Mouse (Mus musculus) midbrain, postnatal 0 days (tissue): ENCODE measurements around the gene Bud23. TPM values are rescaled to one million over a fixed set of nuclear protein-coding genes. Genes with fewer than 3 reads are reported as not detected.

ENCODE experiments used
- ATAC-seq: fragments of 200-750 bp; cut with Nextera tagmentation; 2 replicates; pipeline ENCODE4 v1.8.0; 2017; ENCODE audit warnings: moderate number of reproducible peaks, mild to moderate bottlenecking, moderate TSS enrichment, moderate library complexity; ENCODE audit not compliant: low FRiP score
- DNase-seq: peaks from one replicate; pipeline ENCODE4 v3.0.0-alpha.2; 2015; ENCODE audit warnings: low spot score
- H3K27ac ChIP-seq: fragments of 300-500 bp; sonication (generic); 2 replicates; pipeline ENCODE4 v1.5.1; 2014; ENCODE audit warnings: low read depth, mild to moderate bottlenecking, low read length, mixed read lengths
- H3K27me3 ChIP-seq: fragments of 300-500 bp; sonication (generic); 2 replicates; pipeline ENCODE4 v1.6.1; 2014; ENCODE audit warnings: low read length, control low read depth, mixed read lengths; ENCODE audit not compliant: insufficient read depth
- H3K36me3 ChIP-seq: fragments of 300-500 bp; sonication (generic); 2 replicates; pipeline ENCODE4 v1.6.1; 2014; ENCODE audit warnings: low read length, control low read depth, mixed read lengths; ENCODE audit not compliant: insufficient read depth
- H3K4me1 ChIP-seq: fragments of 300-500 bp; sonication (generic); 2 replicates; pipeline ENCODE4 v1.6.1; 2014; ENCODE audit warnings: mild to moderate bottlenecking, control low read depth, antibody characterized with exemption, low read length, mixed read lengths; ENCODE audit not compliant: insufficient read depth
- H3K4me2 ChIP-seq: fragments of 300-500 bp; sonication (generic); 2 replicates; pipeline ENCODE4 v1.6.1; 2014; ENCODE audit warnings: low read depth, mild to moderate bottlenecking, low read length, mixed read lengths; ENCODE audit not compliant: poor library complexity, severe bottlenecking
- H3K4me3 ChIP-seq: fragments of 300-500 bp; sonication (generic); 2 replicates; pipeline ENCODE4 v1.5.1; 2014; ENCODE audit warnings: low read depth, mild to moderate bottlenecking, low read length, moderate library complexity
- H3K9ac ChIP-seq: fragments of 300-500 bp; sonication (generic); replicated peaks from 2 replicates; pipeline ENCODE4 v1.6.1; 2014; ENCODE audit warnings: mild to moderate bottlenecking, low read length, moderate library complexity, mixed read lengths; ENCODE audit not compliant: poor library complexity, severe bottlenecking
- H3K9me3 ChIP-seq: fragments of 300-500 bp; sonication (generic); 2 replicates; pipeline ENCODE4 v1.6.1; 2016; ENCODE audit warnings: low read length, control low read depth
- CTCF ChIP-seq: IDR thresholded peaks from 2 replicates; pipeline ENCODE4 v1.5.1; 2016; ENCODE audit warnings: antibody characterized with exemption, mild to moderate bottlenecking
- WGBS: fragments of 180-500 bp; shearing (Covaris S2); extraction: QIAGEN DNeasy Blood & Tissue Kit; methylation state at CpG from one replicate; pipeline ENCODE4 v1.1.7; 2014; 5-methylcytosine and 5-hydroxymethylcytosine counted together
- polyA plus RNA-seq: library from polyadenylated mRNA; unstranded; fragments of >200 nt; fragmentation: Nextera tagmentation; extraction: Ambion mirVana; gene quantifications from 2 replicates; pipeline ENCODE4 v1.2.1, GENCODE M21; 2015
- total RNA-seq: library from RNA; depleted of rRNA; stranded (reverse); fragments of >200 nt; gene quantifications from 2 replicates; pipeline ENCODE4 v1.2.3, GENCODE M21; 2014

The Bud23 gene
- total and polyA plus RNA-seq, 2 experiments from 2014 or later, result 48.3 to 63.6 TPM

GRCm38 (mm10) chr5:135021814-135022213 is 42.9 kb downstream of the Bud23 start:
- H3K27ac ChIP-seq, result no peak overlapping the region
- no peak for TF ChIP-seq CTCF
- H3K9me3 ChIP-seq, result no peaks in the 10 kb centered on the region
- H3K4me1 ChIP-seq, result peaks cover 18% of the 10 kb centered on the region; the same call in 1 of the 2 replicates
- no peaks in the 10 kb centered on the region for H3K27me3 ChIP-seq
- H3K36me3 ChIP-seq, result no peaks in the 10 kb centered on the region
- ATAC-seq, result peak; percentile 57; the same call in 1 of the 2 replicates
- 57% methylated on average over 6 of the region's 6 CpGs for WGBS
- DNase-seq, result peak; percentile 95
- H3K9ac ChIP-seq, result no peak overlapping the region
- H3K4me3 ChIP-seq, result no peak overlapping the region
- H3K4me2 ChIP-seq, result no peak overlapping the region

DNA sequence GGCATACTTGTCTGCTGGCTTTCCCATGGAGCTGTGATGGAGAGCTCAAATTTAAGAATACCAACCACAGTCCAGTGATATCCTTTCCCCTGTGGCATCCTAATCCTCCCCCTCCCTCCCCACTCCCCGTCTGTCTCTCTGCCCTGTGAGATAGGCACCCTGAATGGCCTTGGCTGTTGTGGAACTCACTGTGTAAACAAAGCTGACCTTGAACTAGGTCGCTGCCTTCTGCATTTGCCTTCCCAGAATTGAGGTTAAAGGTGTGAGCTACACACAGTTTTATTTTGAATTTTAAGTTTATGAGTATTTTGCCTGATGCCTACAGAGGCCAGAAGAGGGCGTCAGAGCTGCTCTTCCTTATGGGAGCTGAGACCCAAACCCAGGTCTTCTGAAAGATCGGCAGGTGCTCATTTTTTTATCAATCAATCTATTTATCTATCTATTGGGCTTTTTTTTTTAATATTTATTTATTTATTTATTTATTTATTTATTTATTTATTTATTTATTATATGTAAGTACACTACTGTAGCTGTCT is 48.5 kb downstream of the Bud23 start:
- TF ChIP-seq CTCF, result peak; percentile 44
- H3K4me3 ChIP-seq, result no peak overlapping the region
- H3K9me3 ChIP-seq, result no peaks in the 10 kb centered on the region
- no peak overlapping the region for H3K27ac ChIP-seq
- H3K4me2 ChIP-seq, result no peak overlapping the region
- ATAC-seq (no peak), DNase-seq (no peak)
- no peak overlapping the region for H3K9ac ChIP-seq
- no peaks in the 10 kb centered on the region for H3K27me3 ChIP-seq
- 51% methylated on average over 4 of the region's 4 CpGs for WGBS
- peaks cover 3% of the 10 kb centered on the region; the same call in 1 of the 2 replicates for H3K4me1 ChIP-seq
- H3K36me3 ChIP-seq, result peaks cover 2% of the 10 kb centered on the region; the same call in 1 of the 2 replicates

- ATAC-seq, result no peak
- WGBS, result 18% methylated on average over 6 of the region's 7 CpGs
- H3K9ac ChIP-seq, result no peak overlapping the region
Observed at GRCm38 (mm10) chr5:135015497-135015896, 49.3 kb downstream of the Bud23 start.

DNA sequence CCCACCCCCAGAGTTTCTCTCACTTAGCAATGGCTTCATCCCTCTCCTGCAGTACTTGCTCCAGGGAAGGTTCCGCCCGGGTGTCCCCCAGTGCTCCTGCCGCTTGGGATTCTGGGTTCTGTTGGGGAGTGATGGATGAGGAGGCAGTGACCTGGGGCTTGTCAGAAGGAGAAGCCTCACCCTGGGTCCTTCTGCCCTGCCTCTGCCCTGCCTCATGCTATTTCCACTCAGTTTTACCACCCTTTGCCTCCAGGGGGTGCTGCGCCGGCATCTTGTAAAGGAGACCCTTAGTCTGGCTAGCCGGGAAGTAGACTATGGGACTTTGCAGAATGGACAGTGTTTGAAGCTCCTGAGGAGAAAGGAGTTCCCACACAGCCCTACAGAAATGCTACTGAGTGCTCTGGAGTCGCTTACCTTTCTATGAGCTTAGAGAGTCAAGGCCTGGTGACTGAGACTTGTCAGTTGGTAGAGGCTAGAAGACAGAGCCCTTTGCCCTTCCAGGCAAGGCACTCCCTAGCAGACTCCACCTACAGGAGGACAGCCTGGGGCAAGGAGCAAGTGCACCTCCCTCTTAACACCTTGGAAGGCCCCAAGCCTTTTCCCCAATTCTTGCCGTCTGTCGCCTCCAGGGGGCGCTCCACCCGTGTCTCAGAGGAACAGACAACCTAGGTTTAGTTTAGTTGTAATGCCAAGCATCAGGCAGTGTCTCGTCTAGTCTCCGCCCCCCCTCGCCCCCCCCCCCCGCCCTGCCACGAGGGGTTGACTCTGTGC is 51.9 kb downstream of the Bud23 start:
- no peak overlapping the region for H3K4me3 ChIP-seq
- ATAC-seq (no peak), DNase-seq (peak; percentile 75)
- peaks cover 2% of the 10 kb centered on the region; the same call in 1 of the 2 replicates for H3K36me3 ChIP-seq
- H3K9ac ChIP-seq, result 0 out of 2 replicates have a peak overlapping the region, but pooled peaks have one; percentile 24
- 10% methylated on average over 15 of the region's 16 CpGs for WGBS
- no peak overlapping the region for H3K27ac ChIP-seq
- no peaks in the 10 kb centered on the region for H3K9me3 ChIP-seq
- H3K4me2 ChIP-seq, result peak overlapping the region; percentile 28
- peaks cover 9% of the 10 kb centered on the region; the same call in 1 of the 2 replicates for H3K4me1 ChIP-seq
- TF ChIP-seq CTCF, result peak; percentile 70
- H3K27me3 ChIP-seq, result no peaks in the 10 kb centered on the region

More at GRCm38 (mm10) chr5:135015497-135015896, 49.3 kb downstream of the Bud23 start:
- Histone ChIP-seq H3K36me3 (peaks cover 2% of the 10 kb centered on the region; the same call in 1 of the 2 replicates), H3K4me2 (no peak overlapping the region), H3K27ac (no peak overlapping the region), H3K4me1 (peaks cover 5% of the 10 kb centered on the region; the same call in 1 of the 2 replicates), H3K4me3 (no peak overlapping the region), H3K27me3 (no peaks in the 10 kb centered on the region), H3K9me3 (no peaks in the 10 kb centered on the region)
- TF ChIP-seq CTCF, result peak; percentile 97
- peak; percentile 84 for DNase-seq

GRCm38 (mm10) chr5:135011809-135012613 is 52.7 kb downstream of the Bud23 start:
- ATAC-seq (no peak), DNase-seq (peak; percentile 19)
- Histone ChIP-seq H3K4me2 (peak overlapping the region; percentile 28), H3K27ac (no peak overlapping the region), H3K9me3 (no peaks in the 10 kb centered on the region), H3K9ac (0 out of 2 replicates have a peak overlapping the region, but pooled peaks have one; percentile 24), H3K4me3 (no peak overlapping the region), H3K4me1 (peaks cover 9% of the 10 kb centered on the region; the same call in 1 of the 2 replicates), H3K27me3 (no peaks in the 10 kb centered on the region), H3K36me3 (peaks cover 2% of the 10 kb centered on the region; the same call in 1 of the 2 replicates)
- 29% methylated on average over 26 of the region's 26 CpGs for WGBS
- TF ChIP-seq CTCF, result no peak
